Mouse (Mus musculus): ENCODE results near the gene Skint9. TPM values are rescaled to one million over a fixed set of nuclear protein-coding genes. Genes with fewer than 3 reads are reported as not detected.

Skint9 gene
- total RNA-seq (2023): not detected

DNA sequence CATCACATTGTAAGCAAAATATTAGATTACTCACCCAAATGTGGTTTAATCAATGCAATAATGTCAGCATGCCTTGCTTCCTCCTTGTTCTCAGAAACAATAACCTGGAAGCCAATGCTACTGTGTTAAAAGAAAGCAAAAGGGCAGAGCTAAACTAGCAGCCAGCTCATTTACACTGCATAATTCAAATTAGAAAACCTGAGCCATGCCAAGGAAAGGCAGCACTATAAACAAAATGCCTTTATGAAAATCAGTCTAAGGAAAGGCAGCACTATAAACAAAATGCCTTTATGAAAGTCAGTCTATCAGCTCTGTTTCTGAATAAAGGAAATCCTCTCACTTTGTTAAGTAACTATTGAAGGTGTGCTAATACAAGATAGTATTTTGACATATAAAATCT lies at the start of gene Skint9:
Gene Skint9, minus strand, starts transcription at position 101 of the 400 bp plus-strand sequence.

Other genes with a start within 250 kb of the Skint9 start
- not detected for gene Skint3, start 201.7 kb downstream of the Skint9 start, total RNA-seq (2023)
- gene Skint2, start 123.2 kb upstream of the Skint9 start, total RNA-seq (2023): not detected

All from CD4-positive naive resting alpha-beta T cell, adult 76 days (primary cell).